Mouse (Mus musculus) brain, embryonic 14.5 days (tissue): ENCODE data around the gene Gpn2.

Experiments used
- CTCF ChIP-seq: fragments of 200-500 bp; IDR thresholded peaks from 2 replicates; pipeline ENCODE4 v1.5.1; 2012; ENCODE audit warnings: inconsistent platforms, mild to moderate bottlenecking, moderate library complexity, borderline replicate concordance; ENCODE audit not compliant: insufficient read depth, insufficient read length; ENCODE audit errors: extremely low read depth
- POLR2A ChIP-seq: fragments of 200-500 bp; IDR thresholded peaks from 2 replicates; pipeline ENCODE4 v1.6.1; 2012; ENCODE audit warnings: mild to moderate bottlenecking, inconsistent platforms, borderline replicate concordance; ENCODE audit not compliant: poor library complexity, insufficient read depth, insufficient read length, severe bottlenecking; ENCODE audit errors: extremely low read depth

DNA sequence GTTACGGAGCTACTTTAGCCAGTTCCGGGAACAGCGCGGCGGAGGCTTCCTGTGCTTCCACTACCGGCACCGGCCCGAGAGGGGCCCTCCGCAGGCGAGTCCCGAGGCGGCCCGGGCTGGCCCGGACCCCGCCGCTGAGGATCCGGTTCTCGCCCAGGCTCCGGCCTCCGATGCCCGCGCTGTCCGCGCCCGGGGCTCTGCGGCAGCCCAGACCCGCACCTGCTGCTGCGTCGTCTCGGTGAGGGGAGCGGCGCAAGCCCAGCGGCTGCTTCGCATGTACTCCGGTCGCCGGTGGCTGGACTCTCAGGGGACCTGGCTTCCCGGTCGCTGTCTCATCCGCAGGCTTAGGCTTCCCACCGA, 9.3 kb upstream of the Gpn2 start:
- TF ChIP-seq POLR2A (no peak), CTCF (no peak)
